Mouse (Mus musculus) MEL (cell line): Measurements from ENCODE around the gene Olfr1392. TPM values are rescaled to one million over a fixed set of nuclear protein-coding genes. Genes with fewer than 3 reads are reported as not detected.

Experiments used
- DNase-seq: peaks from one replicate; pipeline ENCODE4 v3.0.0; 2011; ENCODE audit warnings: low read depth, low spot score
- H3K27ac ChIP-seq: 2 replicates; pipeline ENCODE4 v1.5.1; 2012; ENCODE audit warnings: low read depth, mild to moderate bottlenecking, control low read depth, low read length, moderate library complexity; ENCODE audit not compliant: control insufficient read depth
- H3K27me3 ChIP-seq, 2 experiments: fragments of 150-350 bp in 1 of 2; sonication (generic) in 1 of 2; 2 replicates each; pipeline ENCODE4 v1.6.1; 2012; ENCODE audit warnings: low read length in 2 of 2, mild to moderate bottlenecking in 2 of 2, improper control_type of control experiment in 1 of 2, moderate library complexity in 1 of 2; ENCODE audit not compliant: insufficient read depth in 2 of 2, control insufficient read depth in 1 of 2
- H3K36me3 ChIP-seq, 2 experiments: 2 replicates each; pipeline ENCODE4 v1.6.1; 2012 to 2014; ENCODE audit warnings: low read length in 2 of 2, improper control_type of control experiment in 1 of 2, inconsistent platforms in 1 of 2, mild to moderate bottlenecking in 1 of 2; ENCODE audit not compliant: insufficient read depth in 2 of 2, control insufficient read depth in 1 of 2
- H3K4me1 ChIP-seq, 2 experiments: fragments of 150-350 bp in 1 of 2; sonication (generic) in 1 of 2; 2 replicates each; pipeline ENCODE4 v1.6.1; 2012; ENCODE audit warnings: low read length in 2 of 2, improper control_type of control experiment in 1 of 2, mild to moderate bottlenecking in 1 of 2; ENCODE audit not compliant: insufficient read depth in 2 of 2, control insufficient read depth in 1 of 2
- H3K4me3 ChIP-seq, 2 experiments: fragments of 150-350 bp in 1 of 2; sonication (generic) in 1 of 2; 2 replicates each; pipeline ENCODE4 v1.5.1; 2012; ENCODE audit warnings: low read depth in 2 of 2, low read length in 2 of 2, mild to moderate bottlenecking in 2 of 2, moderate library complexity in 2 of 2, control low read depth in 1 of 2, improper control_type of control experiment in 1 of 2; ENCODE audit not compliant: control insufficient read depth in 1 of 2, insufficient read depth in 1 of 2
- H3K79me2 ChIP-seq: 2 replicates; pipeline ENCODE4 v1.6.1; 2012; ENCODE audit warnings: mild to moderate bottlenecking, low read length, moderate library complexity; ENCODE audit not compliant: control insufficient read depth, poor library complexity, insufficient read depth
- H3K9ac ChIP-seq: 2 replicates; pipeline ENCODE4 v1.6.1; 2012; ENCODE audit warnings: low read depth, mild to moderate bottlenecking, control low read depth, low read length, moderate library complexity; ENCODE audit not compliant: control insufficient read depth, poor library complexity, severe bottlenecking
- H3K9me3 ChIP-seq: fragments of 150-350 bp; sonication (generic); replicated peaks from 2 replicates; pipeline ENCODE4 v1.6.1; 2012; ENCODE audit warnings: mild to moderate bottlenecking, low read length, improper control_type of control experiment, moderate library complexity; ENCODE audit not compliant: insufficient read depth
- CHD1 ChIP-seq: IDR thresholded peaks from 2 replicates; pipeline ENCODE4 v1.6.1; 2012; ENCODE audit warnings: low read depth, mild to moderate bottlenecking, inconsistent platforms, low read length, improper control_type of control experiment
- CTCF ChIP-seq, 3 experiments: IDR thresholded peaks in 2 of 3; conservative IDR thresholded peaks in 1 of 3; 2 replicates each; pipeline ENCODE4 v1.5.1; 2011 to 2012; ENCODE audit warnings: low read length in 3 of 3, low read depth in 2 of 3, mild to moderate bottlenecking in 2 of 3, improper control_type of control experiment in 1 of 3, inconsistent platforms in 1 of 3, mixed read lengths in 1 of 3, moderate library complexity in 1 of 3; ENCODE audit not compliant: control insufficient read depth in 1 of 3, insufficient read depth in 1 of 3, poor library complexity in 1 of 3, severe bottlenecking in 1 of 3
- E2F4 ChIP-seq: IDR thresholded peaks from 2 replicates; pipeline ENCODE4 v1.6.1; 2011; ENCODE audit warnings: low read depth, low read length, improper control_type of control experiment, borderline replicate concordance
- ELF1 ChIP-seq: IDR thresholded peaks from 2 replicates; pipeline ENCODE4 v1.6.1; 2014; ENCODE audit warnings: low read depth, mild to moderate bottlenecking, inconsistent platforms, low read length, improper control_type of control experiment, moderate library complexity
- EP300 ChIP-seq, 2 experiments: IDR thresholded peaks; 2 replicates each; pipeline ENCODE4 v1.6.1; 2011; ENCODE audit warnings: improper control_type of control experiment in 2 of 2, low read length in 2 of 2, low read depth in 1 of 2, mild to moderate bottlenecking in 1 of 2
- ETS1 ChIP-seq: IDR thresholded peaks from 2 replicates; pipeline ENCODE4 v1.6.1; 2012; ENCODE audit warnings: low read depth, mild to moderate bottlenecking, inconsistent platforms, low read length, improper control_type of control experiment, moderate library complexity
- HCFC1 ChIP-seq: IDR thresholded peaks from 2 replicates; pipeline ENCODE4 v1.6.1; 2012; ENCODE audit warnings: low read depth, mild to moderate bottlenecking, inconsistent platforms, low read length, improper control_type of control experiment, moderate library complexity
- KAT2A ChIP-seq: conservative IDR thresholded peaks from 2 replicates; pipeline ENCODE4 v1.6.1; 2012; ENCODE audit warnings: low read depth, low read length, improper control_type of control experiment, inconsistent platforms
- MAFK ChIP-seq: IDR thresholded peaks from 2 replicates; pipeline ENCODE4 v1.6.1; 2011; ENCODE audit warnings: low read depth, mild to moderate bottlenecking, low read length, improper control_type of control experiment, borderline replicate concordance
- MAX ChIP-seq: IDR thresholded peaks from 2 replicates; pipeline ENCODE4 v1.6.1; 2011; ENCODE audit warnings: low read length, improper control_type of control experiment
- MAZ ChIP-seq: IDR thresholded peaks from 2 replicates; pipeline ENCODE4 v1.6.1; 2012; ENCODE audit warnings: low read depth, mild to moderate bottlenecking, inconsistent platforms, low read length, improper control_type of control experiment
- MXI1 ChIP-seq: IDR thresholded peaks from 2 replicates; pipeline ENCODE4 v1.6.1; 2011; ENCODE audit warnings: mild to moderate bottlenecking, low read depth, low read length, improper control_type of control experiment
- MYB ChIP-seq: IDR thresholded peaks from 2 replicates; pipeline ENCODE4 v1.6.1; 2011; ENCODE audit warnings: mild to moderate bottlenecking, low read depth, low read length, improper control_type of control experiment
- NRF1 ChIP-seq: IDR thresholded peaks from 2 replicates; pipeline ENCODE4 v1.6.1; 2014; ENCODE audit warnings: low read depth, mild to moderate bottlenecking, inconsistent platforms, low read length, improper control_type of control experiment, moderate library complexity; ENCODE audit not compliant: poor library complexity, insufficient read depth, severe bottlenecking
- POLR2A ChIP-seq, 2 experiments: IDR thresholded peaks; 2 replicates each; pipeline ENCODE4 v1.6.1; 2011 to 2012; ENCODE audit warnings: low read length in 2 of 2, mild to moderate bottlenecking in 2 of 2, control low read depth in 1 of 2, improper control_type of control experiment in 1 of 2, low read depth in 1 of 2, moderate library complexity in 1 of 2; ENCODE audit not compliant: control insufficient read depth in 1 of 2, insufficient read depth in 1 of 2, poor library complexity in 1 of 2
- POLR2AphosphoS5 ChIP-seq: IDR thresholded peaks from 2 replicates; pipeline ENCODE4 v1.6.1; 2012; ENCODE audit warnings: low read depth, borderline replicate concordance, mild to moderate bottlenecking, inconsistent platforms, low read length, moderate library complexity, mixed read lengths
- RAD21 ChIP-seq: IDR thresholded peaks from 2 replicates; pipeline ENCODE4 v1.6.1; 2011; ENCODE audit warnings: mild to moderate bottlenecking, low read depth, low read length, improper control_type of control experiment
- RCOR1 ChIP-seq: IDR thresholded peaks from 2 replicates; pipeline ENCODE4 v1.6.1; 2012; ENCODE audit warnings: low read depth, mild to moderate bottlenecking, inconsistent platforms, low read length, improper control_type of control experiment
- SIN3A ChIP-seq: IDR thresholded peaks from 2 replicates; pipeline ENCODE4 v1.6.1; 2012; ENCODE audit warnings: low read length, improper control_type of control experiment, inconsistent platforms
- SMC3 ChIP-seq: IDR thresholded peaks from 2 replicates; pipeline ENCODE4 v1.6.1; 2011; ENCODE audit warnings: low read depth, low read length, improper control_type of control experiment
- TAL1 ChIP-seq: IDR thresholded peaks from 2 replicates; pipeline ENCODE4 v1.6.1; 2012; ENCODE audit warnings: mild to moderate bottlenecking, inconsistent platforms, low read length, moderate library complexity, mixed read lengths
- TBP ChIP-seq: IDR thresholded peaks from 2 replicates; pipeline ENCODE4 v1.8.0; 2011; ENCODE audit warnings: low read depth, low read length, improper control_type of control experiment
- TCF12 ChIP-seq: IDR thresholded peaks from 2 replicates; pipeline ENCODE4 v1.6.1; 2014; ENCODE audit warnings: low read depth, mild to moderate bottlenecking, inconsistent platforms, low read length, improper control_type of control experiment, moderate library complexity
- UBTF ChIP-seq: IDR thresholded peaks from 2 replicates; pipeline ENCODE4 v1.6.1; 2012; ENCODE audit warnings: low read depth, mild to moderate bottlenecking, inconsistent platforms, low read length, improper control_type of control experiment, moderate library complexity, borderline replicate concordance; ENCODE audit not compliant: insufficient read depth
- ZC3H11A ChIP-seq: IDR thresholded peaks from 2 replicates; pipeline ENCODE4 v1.6.1; 2012; ENCODE audit warnings: low read depth, mild to moderate bottlenecking, inconsistent platforms, low read length, improper control_type of control experiment
- ZMIZ1 ChIP-seq: IDR thresholded peaks from 2 replicates; pipeline ENCODE4 v1.6.1; 2012; ENCODE audit warnings: low read depth, mild to moderate bottlenecking, inconsistent platforms, low read length, improper control_type of control experiment, moderate library complexity
- ZNF384 ChIP-seq: IDR thresholded peaks from 2 replicates; pipeline ENCODE4 v1.6.1; 2012; ENCODE audit warnings: low read depth, mild to moderate bottlenecking, inconsistent platforms, low read length, improper control_type of control experiment
- polyA plus RNA-seq, 2 experiments: library from polyadenylated mRNA; stranded (reverse) in 1 of 2; unstranded in 1 of 2; fragments of >175 nt in 1 of 2; fragments of >200 nt in 1 of 2; gene quantifications; 2 replicates each; pipeline versions ENCODE4 v1.2.1 to v1.2.4; 2012; ENCODE audit warnings: low replicate concordance in 2 of 2, low read depth in 1 of 2; ENCODE audit not compliant: insufficient read length in 2 of 2, insufficient read depth in 1 of 2, missing spikeins in 1 of 2
- total RNA-seq: library from RNA; depleted of rRNA; stranded (reverse); fragments of 300-350 nt; gene quantifications from 2 replicates; pipeline ENCODE4 v1.2.3, GENCODE M21; 2012

Olfr1392 gene
- total and polyA plus RNA-seq, 3 experiments, result not detected

GRCm38 (mm10) chr11:49261313-49261855, 23.7 kb upstream of the Olfr1392 start:
- H3K9me3 ChIP-seq, result no peaks in the 10 kb centered on the region
- no peak for DNase-seq
- no peak overlapping the region for H3K4me3 ChIP-seq
- no peak overlapping the region for H3K9ac ChIP-seq
- TF ChIP-seq TCF12, result no peak
- H3K79me2 ChIP-seq, result no peaks in the 10 kb centered on the region
- H3K27ac ChIP-seq, result no peak overlapping the region
- peaks cover 0 to 4% of the 10 kb centered on the region in 2 experiments; a peak in 1 of 4 replicates for H3K36me3 ChIP-seq
- H3K27me3 ChIP-seq, result no peaks in the 10 kb centered on the region
- no peaks in the 10 kb centered on the region for H3K4me1 ChIP-seq

- Histone ChIP-seq H3K36me3 (peaks cover 0 to 4% of the 10 kb centered on the region in 2 experiments; a peak in 1 of 4 replicates), H3K27ac (no peak overlapping the region), H3K27me3 (no peaks in the 10 kb centered on the region), H3K4me3 (no peak overlapping the region), H3K9me3 (no peaks in the 10 kb centered on the region), H3K9ac (no peak overlapping the region), H3K4me1 (no peaks in the 10 kb centered on the region), H3K79me2 (no peaks in the 10 kb centered on the region)
- no peak for TF ChIP-seq ETS1
- no peak for TF ChIP-seq CHD1
- no peak for TF ChIP-seq RAD21
- TF ChIP-seq KAT2A, result no peak
- no peak for TF ChIP-seq EP300 (IDR thresholded peaks at IDR 0.05; ENCODE audit: low read depth in 1 of 2, low read length in 2 of 2)
- TF ChIP-seq ZNF384, result no peak
- TF ChIP-seq TBP, result no peak
- no peak for TF ChIP-seq MAFK
- no peak for TF ChIP-seq MAZ
- TF ChIP-seq MXI1, result no peak
- TF ChIP-seq POLR2AphosphoS5, result no peak
- TF ChIP-seq RCOR1, result no peak
- TF ChIP-seq ZC3H11A, result no peak
- TF ChIP-seq SIN3A, result no peak
- no peak for TF ChIP-seq CTCF (IDR thresholded peaks at IDR 0.05 in 2 of 3, conservative IDR thresholded peaks at IDR 0.05 in 1 of 3; ENCODE audit: control insufficient read depth in 1 of 3, insufficient read depth in 1 of 3, low read depth in 2 of 3, low read length in 3 of 3, poor library complexity in 1 of 3, severe bottlenecking in 1 of 3)
- TF ChIP-seq SMC3, result no peak
- no peak for DNase-seq
These were observed 22.8 kb upstream of the Olfr1392 start for GRCm38 (mm10) chr11:49262286-49262685.

- Histone ChIP-seq H3K79me2 (no peaks in the 10 kb centered on the region), H3K27me3 (no peaks in the 10 kb centered on the region), H3K4me3 (no peak overlapping the region), H3K27ac (no peak overlapping the region), H3K9ac (no peak overlapping the region), H3K9me3 (no peaks in the 10 kb centered on the region), H3K4me1 (no peaks in the 10 kb centered on the region), H3K36me3 (peaks cover 0 to 4% of the 10 kb centered on the region in 2 experiments; a peak in 1 of 4 replicates)
- no peak for DNase-seq
- TF ChIP-seq ZMIZ1 (no peak), ELF1 (no peak), RAD21 (no peak), ZC3H11A (no peak), TAL1 (no peak), MAZ (no peak), SMC3 (no peak), MAX (no peak), E2F4 (no peak), RCOR1 (no peak), UBTF (no peak), POLR2AphosphoS5 (no peak), EP300 (IDR thresholded peaks at IDR 0.05; ENCODE audit: low read depth in 1 of 2, low read length in 2 of 2) (no peak), NRF1 (no peak), MXI1 (no peak), HCFC1 (no peak), MYB (no peak), POLR2A (IDR thresholded peaks at IDR 0.05; ENCODE audit: control insufficient read depth in 1 of 2, insufficient read depth in 1 of 2, low read depth in 1 of 2, low read length in 2 of 2, poor library complexity in 1 of 2) (no peak; a peak in 1 of 4 replicates)
These were observed 21.9 kb upstream of the Olfr1392 start for GRCm38 (mm10) chr11:49263149-49263548.
